Comparison of ENCODE assay signal across 24 mouse cellular contexts in genomic region chr10:94779319-94779718, GRCm38 (mm10).
"Had no signal": no experiment of that assay in that cellular context is flagged by ENCODE, and none has a peak within 500 bp of the region (broad histone marks: within the 10 kb centered on the region; RNA-seq: fewer than 3 reads in every experiment).

No protein-coding gene starts in this region.

- ATAC-seq: hindbrain, embryonic 16.5 days; inflammation-experienced regulatory T-cells, adult 6 months; intestine, embryonic 15.5 days; intestine, postnatal 0 days had no signal

- H3K36me3 ChIP-seq: heart, embryonic 15.5 days; hindbrain, embryonic 12.5 days; intestine, embryonic 15.5 days had no signal

- H3K27me3 ChIP-seq: heart, embryonic 13.5 days; heart, embryonic 15.5 days; hindbrain, embryonic 12.5 days; intestine, embryonic 15.5 days; limb, embryonic 12.5 days had no signal

- H3K9ac ChIP-seq: heart, embryonic 13.5 days; heart, embryonic 15.5 days; hindbrain, embryonic 12.5 days; hindbrain, embryonic 14.5 days; intestine, embryonic 15.5 days; limb, embryonic 12.5 days had no signal

- H3K4me1 ChIP-seq: heart, embryonic 13.5 days; heart, embryonic 15.5 days; hindbrain, embryonic 12.5 days; intestine, embryonic 15.5 days; limb, embryonic 10.5 days; limb, embryonic 12.5 days had no signal

- DNase-seq: gastrocnemius, postnatal 14 days; gastrocnemius, postnatal 36 days; heart, adult 11 months; heart, adult 2 months; heart, postnatal 14 days; heart, postnatal 36 days; kidney, adult 18-20 months; kidney, adult 8-10 months; kidney, postnatal 10 days; kidney, postnatal 25 days; kidney, postnatal 4 days had no signal

- H3K27ac ChIP-seq: heart, adult 2 months; heart, embryonic 13.5 days; heart, embryonic 15.5 days; hindbrain, embryonic 12.5 days; hindbrain, embryonic 14.5 days; intestine, embryonic 15.5 days; layer of hippocampus, adult 2 months; left cerebral cortex, adult 2 months; limb, embryonic 10.5 days; limb, embryonic 12.5 days had no signal

- H3K4me3 ChIP-seq: heart, adult 2 months; heart, embryonic 13.5 days; heart, embryonic 15.5 days; hindbrain, embryonic 12.5 days; intestine, embryonic 15.5 days; layer of hippocampus, adult 2 months; left cerebral cortex, adult 2 months; limb, embryonic 10.5 days; limb, embryonic 12.5 days had no signal

- H3K9me3 ChIP-seq: heart, embryonic 13.5 days; heart, embryonic 15.5 days; hindbrain, embryonic 12.5 days; intestine, embryonic 15.5 days; limb, embryonic 10.5 days; limb, embryonic 12.5 days had no signal

- H3K4me2 ChIP-seq: heart, embryonic 11.5 days; heart, embryonic 13.5 days; heart, embryonic 15.5 days; hindbrain, embryonic 12.5 days; hindbrain, embryonic 14.5 days; intestine, embryonic 15.5 days; limb, embryonic 12.5 days had no signal
